Mouse (Mus musculus): ENCODE measurements around the gene Reln.

Gene Reln

GRCm38 (mm10) chr5:22007304-22008059 lies 337.0 kb downstream of the Reln start:
- DNase-seq (ENCODE audit: low spot score), result no peak

GRCm38 (mm10) chr5:22003858-22004257 lies 340.6 kb downstream of the Reln start:
- no peak for DNase-seq (ENCODE audit: low spot score)

GRCm38 (mm10) chr5:21987711-21988110 lies 356.8 kb downstream of the Reln start:
- no peak for DNase-seq (ENCODE audit: low spot score)

DNA sequence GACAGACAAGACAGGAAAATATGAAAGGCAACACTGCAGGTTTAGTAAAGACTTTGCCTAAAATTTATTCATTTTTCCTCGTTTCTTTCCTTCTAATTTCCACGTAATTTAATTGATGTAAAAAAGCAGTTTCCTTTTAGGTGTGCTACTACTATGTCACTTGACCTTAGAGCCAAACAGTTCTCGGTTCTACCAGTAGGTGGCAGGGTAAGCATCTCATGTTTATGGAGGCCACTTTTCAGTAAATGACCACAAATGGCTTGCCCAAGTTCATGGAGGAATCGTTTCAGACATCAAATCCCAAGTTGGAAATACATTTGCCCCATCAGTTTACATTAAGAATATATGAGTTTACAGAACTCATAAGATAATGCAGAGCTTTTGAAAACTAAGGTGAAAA lies 358.2 kb downstream of the Reln start:
- peak; percentile 81 for DNase-seq (ENCODE audit: low spot score)

DNA sequence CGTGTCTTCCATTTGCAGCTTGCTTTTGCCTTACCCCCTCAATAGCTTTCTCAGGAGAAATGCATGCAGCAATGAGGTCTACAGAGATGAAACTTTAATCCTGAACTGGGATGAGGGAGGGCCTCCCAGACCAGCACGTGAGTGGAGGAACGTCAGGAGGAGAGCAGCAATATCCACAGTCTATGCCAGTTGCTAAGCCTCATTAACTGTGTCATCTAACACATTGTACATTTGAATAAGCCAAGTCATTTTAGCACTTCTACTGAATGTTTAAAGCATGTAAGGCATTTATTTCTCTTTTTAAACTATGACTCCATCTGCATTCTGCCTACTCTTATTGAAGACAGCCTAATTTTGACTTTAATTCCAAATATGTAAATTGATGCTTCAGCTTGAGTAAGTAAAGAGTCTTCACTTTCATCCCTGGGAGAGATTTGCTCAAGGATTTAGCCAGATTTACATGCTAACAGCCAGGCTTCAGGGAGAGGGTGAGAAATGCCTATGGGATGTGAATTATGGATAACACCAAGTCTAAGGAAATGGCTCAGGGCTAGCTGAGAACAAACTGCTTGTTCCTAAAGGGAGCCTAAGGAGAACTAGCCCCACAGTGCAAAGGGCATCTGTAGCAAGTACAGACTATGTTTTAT lies 361.4 kb downstream of the Reln start:
- DNase-seq (ENCODE audit: low spot score), result no peak

GRCm38 (mm10) chr5:21981216-21981615 lies 363.3 kb downstream of the Reln start:
- no peak for DNase-seq (ENCODE audit: low spot score)

GRCm38 (mm10) chr5:21980544-21980943 lies 364.0 kb downstream of the Reln start:
- DNase-seq (ENCODE audit: low spot score), result no peak

GRCm38 (mm10) chr5:21973266-21974010 lies 371.1 kb downstream of the Reln start:
- DNase-seq (ENCODE audit: low spot score), result peak; percentile 77

- no peak for DNase-seq (ENCODE audit: low spot score)
Observed at GRCm38 (mm10) chr5:21961796-21962195, 382.7 kb downstream of the Reln start.

- DNase-seq (ENCODE audit: low spot score), result peak; percentile 39
Observed at GRCm38 (mm10) chr5:21960151-21960550, 384.4 kb downstream of the Reln start.

GRCm38 (mm10) chr5:21957586-21957985 lies 386.9 kb downstream of the Reln start:
- DNase-seq (ENCODE audit: low spot score), result no peak

DNA sequence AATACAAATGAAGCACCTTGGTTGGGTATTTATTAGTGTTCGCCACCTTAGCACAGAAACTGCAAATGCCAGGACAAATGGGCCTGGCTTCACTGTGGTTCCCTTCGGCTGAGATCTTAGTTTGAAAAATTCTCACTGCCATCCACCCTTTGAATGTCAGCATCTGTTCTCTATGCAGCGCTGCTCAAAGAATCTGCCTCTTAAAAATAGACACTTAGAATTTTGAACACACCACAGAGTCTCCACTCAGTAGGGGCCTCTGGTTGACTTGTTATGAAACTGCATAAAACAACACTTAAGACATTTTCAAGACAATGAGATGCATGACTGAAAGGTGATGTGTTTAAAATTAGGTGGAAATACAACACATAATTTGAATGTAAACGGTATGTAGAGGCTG lies 387.4 kb downstream of the Reln start:
- no peak for DNase-seq (ENCODE audit: low spot score)

DNA sequence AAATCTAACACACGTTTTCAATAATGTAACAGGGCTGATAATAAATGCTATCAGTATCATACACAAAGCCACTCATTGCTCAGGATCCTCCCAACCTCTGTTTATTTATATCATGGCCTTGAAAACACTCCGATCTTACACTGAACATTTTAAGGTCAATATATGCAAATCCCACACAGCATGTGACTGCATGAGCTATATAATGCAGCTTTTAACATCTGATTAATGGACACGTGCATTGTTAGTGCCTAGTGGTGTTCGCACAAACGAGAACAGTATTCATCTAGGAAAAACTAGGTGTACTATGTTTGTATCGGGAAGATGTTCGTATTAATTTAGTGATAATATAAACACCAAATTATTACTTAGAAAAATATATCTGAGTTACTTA lies 395.0 kb downstream of the Reln start:
- no peak for DNase-seq (ENCODE audit: low spot score)

DNA sequence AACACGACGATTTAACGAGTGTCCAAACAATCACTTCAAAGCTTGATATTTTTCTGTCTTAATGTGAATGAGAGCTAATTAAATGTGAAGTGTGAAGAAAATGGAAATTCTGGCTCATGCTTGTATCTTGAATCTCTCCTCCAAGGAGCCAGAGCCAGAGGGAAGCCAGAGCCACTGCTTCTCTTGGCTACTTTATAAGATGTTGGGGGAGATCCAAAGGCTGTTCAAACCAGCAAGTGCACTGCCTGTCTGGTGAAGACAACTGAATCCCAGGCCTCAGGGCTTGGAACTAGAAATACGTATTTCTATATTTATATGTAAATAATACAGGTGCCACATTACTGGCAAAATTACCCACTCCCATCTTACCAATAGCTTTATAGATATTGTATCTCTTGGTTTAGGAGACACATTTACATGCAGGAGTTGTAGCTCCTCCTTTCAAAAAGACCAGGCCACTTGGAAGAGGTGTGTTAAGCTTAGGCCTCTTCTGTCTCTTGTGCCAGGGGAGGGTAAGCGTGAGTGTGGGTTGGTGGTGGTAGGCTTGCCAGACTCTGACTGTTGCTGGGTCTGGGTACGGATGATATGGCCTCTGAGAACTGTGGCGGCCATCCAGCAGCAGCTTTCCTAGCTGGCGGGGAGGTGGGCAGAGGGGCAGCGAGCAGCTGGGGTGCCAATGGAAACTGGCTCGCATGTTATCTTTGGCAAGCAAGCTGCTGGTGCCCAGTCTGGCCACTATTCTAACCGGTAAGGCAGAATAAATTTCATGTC lies 395.6 kb downstream of the Reln start:
- no peak for DNase-seq (ENCODE audit: low spot score)

GRCm38 (mm10) chr5:21947610-21948381 lies 396.7 kb downstream of the Reln start:
- DNase-seq (ENCODE audit: low spot score), result no peak

DNA sequence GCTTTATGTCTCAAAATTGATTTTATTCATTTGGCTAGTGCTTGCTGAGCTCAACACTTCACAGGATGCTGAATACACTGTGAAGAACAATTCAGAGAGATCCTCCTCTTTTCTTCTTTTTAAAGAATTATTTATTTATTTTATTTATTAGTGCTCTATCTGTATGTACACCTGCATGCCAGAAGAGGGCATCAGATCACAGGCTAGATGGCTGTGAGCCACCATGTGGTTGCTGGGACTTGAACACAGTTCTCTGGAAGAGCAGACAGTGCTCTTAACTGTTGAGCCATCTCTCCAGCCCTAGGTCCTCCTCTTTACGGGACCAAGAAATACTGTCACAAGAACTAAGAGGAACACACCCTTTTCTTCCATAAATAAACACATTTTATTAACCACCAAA lies 399.9 kb downstream of the Reln start:
- no peak for DNase-seq (ENCODE audit: low spot score)

GRCm38 (mm10) chr5:21939405-21939804 lies 405.1 kb downstream of the Reln start:
- no peak for DNase-seq (ENCODE audit: low spot score)

DNA sequence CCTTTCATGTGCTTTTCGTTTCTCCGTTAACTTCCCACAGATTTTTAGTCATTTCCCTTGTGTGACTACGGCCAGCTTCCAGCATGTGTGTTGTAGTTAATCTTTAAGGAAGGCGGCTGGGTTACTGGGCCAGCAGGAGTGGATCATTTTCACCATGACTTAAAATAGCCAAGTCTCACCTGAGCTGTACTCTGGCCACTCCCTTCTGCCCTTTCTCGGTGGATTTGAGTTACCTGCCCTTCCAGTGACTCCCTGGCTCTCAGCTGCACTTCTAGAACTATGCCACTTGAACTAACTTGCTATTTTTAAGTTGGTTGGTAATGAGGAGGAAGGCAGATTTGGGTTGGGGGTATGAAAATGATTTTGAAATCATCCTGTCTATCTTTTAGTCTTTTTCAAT lies 406.4 kb downstream of the Reln start:
- no peak for DNase-seq (ENCODE audit: low spot score)

- DNase-seq (ENCODE audit: low spot score), result no peak
Observed at GRCm38 (mm10) chr5:21936627-21937026, 407.9 kb downstream of the Reln start.

DNA sequence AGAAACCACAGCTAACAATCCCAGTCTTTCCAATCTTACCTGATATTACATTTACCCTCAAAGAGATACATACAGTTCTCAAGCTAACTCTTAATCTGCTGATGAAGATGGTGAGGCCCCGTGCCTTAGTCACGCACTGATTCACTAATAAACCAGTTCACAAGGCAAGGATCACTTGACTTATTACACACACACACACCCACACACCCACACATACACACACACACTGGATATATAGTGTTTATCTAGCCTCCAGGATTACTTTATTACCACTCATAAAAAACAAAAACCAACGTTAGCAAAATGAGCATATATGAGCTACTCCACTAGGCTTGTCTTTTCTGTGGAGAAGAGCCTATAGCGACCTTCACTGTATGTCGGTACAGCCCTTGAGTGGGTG lies 408.4 kb downstream of the Reln start:
- no peak for DNase-seq (ENCODE audit: low spot score)

DNA sequence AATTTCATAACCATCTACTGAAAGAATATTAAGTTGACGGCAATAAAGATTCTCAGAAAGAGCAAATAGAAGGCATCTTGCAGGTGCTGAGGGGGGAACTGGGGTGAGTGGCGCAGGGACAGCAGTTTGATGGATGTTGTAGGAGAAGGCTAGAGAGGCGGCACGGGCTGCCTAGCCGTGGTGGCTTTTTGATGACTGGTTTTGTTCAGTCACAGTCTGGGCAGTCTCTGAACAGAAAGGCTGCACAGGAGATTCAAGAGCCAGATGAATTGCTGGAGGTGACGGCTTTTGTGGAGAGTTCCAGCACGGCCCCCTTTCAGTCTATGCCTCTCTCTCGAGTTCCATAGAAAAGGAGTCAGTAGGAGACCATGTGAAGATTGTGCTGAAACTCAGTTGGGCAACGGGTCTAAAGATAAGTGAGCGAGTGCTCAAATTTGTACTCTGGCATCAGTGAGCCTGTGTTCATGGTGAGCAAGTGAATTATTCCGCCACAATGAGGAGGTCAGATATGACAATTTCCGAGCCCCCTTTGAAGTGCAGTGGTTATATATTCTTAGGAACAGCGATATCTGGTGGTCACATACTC lies 409.6 kb downstream of the Reln start:
- no peak for DNase-seq (ENCODE audit: low spot score)
